Mouse (Mus musculus) B cell, adult 67 days (primary cell): Measurements from ENCODE around the gene Crebl2. TPM values are rescaled to one million over a fixed set of nuclear protein-coding genes. Genes with fewer than 3 reads are reported as not detected.

Experiments
- total RNA-seq, 2 experiments: library from RNA; stranded (reverse); gene quantifications; 4 replicates each; pipeline ENCODE4 v1.2.4; 2023

The Crebl2 gene
- 10 to 100 TPM; 32.5 to 41.8 TPM for total RNA-seq

GRCm38 (mm10) chr6:134829786-134830700 is at the start of gene Crebl2:
TSS of gene Crebl2 (plus strand) at chr6:134830154.

GRCm38 (mm10) chr6:134792141-134793045 is 37.6 kb upstream of the Crebl2 start, which contains the start of gene Dusp16:
TSS of gene Dusp16 (minus strand) at chr6:134792625.

GRCm38 (mm10) chr6:134898095-134898965 is 68.4 kb downstream of the Crebl2 start, which contains the start of gene Gpr19:
TSS of gene Gpr19 (minus strand) at chr6:134898578.

Other genes with a start within 250 kb of the Crebl2 start
- gene Mansc1, start 197.7 kb upstream of the Crebl2 start, total RNA-seq, result under 1 TPM in 1 of 2 experiments, not detected in 1; 0.29 TPM
- gene Borcs5, start 190.6 kb upstream of the Crebl2 start, total RNA-seq, result 10 to 100 TPM; 10.9 to 14.3 TPM
- gene Dusp16, start 37.5 kb upstream of the Crebl2 start, total RNA-seq, result 10 to 100 TPM; 38.5 to 48.0 TPM
- gene Gpr19, start 68.4 kb downstream of the Crebl2 start, total RNA-seq, result 10 to 100 TPM; 11.7 to 14.5 TPM
- 100 to 1,000 TPM; 141 to 145 TPM for gene Cdkn1b, start 90.2 kb downstream of the Crebl2 start, total RNA-seq
- under 1 TPM; 0.15 TPM for gene Apold1, start 151.6 kb downstream of the Crebl2 start, total RNA-seq
- 100 to 1,000 TPM; 148 to 156 TPM for gene Ddx47, start 181.5 kb downstream of the Crebl2 start, total RNA-seq
- gene Gprc5a, start 235.5 kb downstream of the Crebl2 start, total RNA-seq, result under 1 TPM in 1 of 2 experiments, not detected in 1; 0.35 TPM